Mouse (Mus musculus) monocyte, adult 2 months (primary cell): ENCODE results near the gene Sclt1.

Experiments
- DNase-seq, 2 experiments: peaks; one replicate each; pipeline ENCODE4 v3.0.0; 2022; ENCODE audit warnings: low spot score in 2 of 2, low read depth in 1 of 2

Gene Sclt1

GRCm38 (mm10) chr3:41587588-41587987 is 154.7 kb downstream of the Sclt1 start:
- no peak for DNase-seq

DNA sequence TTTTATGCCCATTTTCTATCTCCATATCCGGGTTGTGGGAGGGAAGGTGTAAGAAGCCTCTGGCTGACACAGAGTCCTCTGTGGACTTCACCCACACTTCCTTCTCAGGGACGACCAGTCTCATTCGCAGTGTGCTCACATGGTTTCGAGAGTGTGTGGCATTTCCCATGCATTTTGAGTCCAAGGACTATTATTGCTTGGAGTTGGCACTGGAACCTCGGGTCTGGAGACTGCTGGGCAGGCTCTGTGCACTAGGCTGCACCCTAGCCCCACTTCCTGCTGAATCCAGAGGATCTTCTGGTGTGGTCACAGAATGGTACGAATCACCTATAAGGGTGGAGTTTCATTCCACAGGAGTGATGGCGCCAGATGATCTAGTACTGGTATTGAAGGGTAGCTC is 155.4 kb downstream of the Sclt1 start:
- no peak for DNase-seq

- no peak for DNase-seq
Measured at GRCm38 (mm10) chr3:41586330-41586729, 156.0 kb downstream of the Sclt1 start.

DNA sequence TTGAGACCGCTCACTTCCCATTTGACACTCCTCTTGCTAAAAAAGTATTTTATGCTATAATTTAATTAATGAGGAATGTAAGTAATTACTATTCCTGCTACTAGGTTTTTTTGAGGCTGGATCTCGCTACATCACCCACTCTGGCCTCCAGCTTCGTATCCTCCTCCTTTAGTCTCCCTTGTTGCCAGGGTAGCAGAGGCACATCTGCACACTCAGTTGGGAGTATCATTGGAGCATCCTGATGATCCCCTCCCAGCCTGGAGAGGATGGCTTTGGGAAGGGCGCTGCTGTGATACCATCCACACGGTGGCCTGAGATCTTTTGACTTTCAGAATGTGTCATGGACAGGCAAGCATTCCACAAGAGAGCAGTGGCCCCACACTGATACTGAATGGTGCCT is 156.8 kb downstream of the Sclt1 start:
- no peak for DNase-seq

DNA sequence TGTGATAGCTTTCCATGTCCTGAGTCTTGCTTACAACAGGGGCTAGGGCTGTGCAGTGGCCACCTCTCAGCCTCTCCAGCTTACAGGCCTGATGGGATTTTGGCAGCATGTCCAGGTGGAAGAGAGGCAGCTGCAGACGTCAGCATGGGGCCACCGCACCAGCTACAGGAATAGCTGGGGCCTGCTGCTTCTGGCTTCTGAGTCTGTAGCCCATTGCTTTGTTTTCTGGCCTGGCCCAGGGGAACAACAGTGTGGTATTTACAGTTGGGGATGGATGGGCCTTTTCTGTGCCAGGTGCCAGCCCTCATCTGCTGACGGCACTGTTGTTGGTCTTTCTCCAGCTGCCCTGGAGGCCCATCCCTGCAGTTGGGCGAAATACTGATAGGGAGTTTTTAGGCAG is 158.7 kb downstream of the Sclt1 start:
- DNase-seq = no peak

DNA sequence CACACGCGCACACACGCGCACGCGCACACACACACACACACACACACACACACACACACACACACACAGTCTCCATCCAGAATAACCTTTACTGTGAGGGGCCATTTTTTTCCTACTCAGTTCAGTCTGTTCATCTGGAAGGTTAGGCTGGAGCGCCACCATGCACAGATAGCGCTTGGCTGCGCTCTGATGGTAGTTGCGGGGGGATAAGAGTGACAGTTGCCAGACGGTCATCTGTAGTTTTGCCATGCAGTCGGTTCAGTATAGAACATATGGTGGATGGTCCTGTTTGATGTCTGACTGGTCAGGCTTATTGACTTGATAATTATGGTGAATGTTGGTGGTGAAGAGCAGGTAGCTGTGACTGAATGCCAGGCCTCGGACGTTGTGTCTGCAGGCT is 159.2 kb downstream of the Sclt1 start:
- DNase-seq = no peak

- no peak for DNase-seq
Measured at GRCm38 (mm10) chr3:41582256-41582655, 160.1 kb downstream of the Sclt1 start.

DNA sequence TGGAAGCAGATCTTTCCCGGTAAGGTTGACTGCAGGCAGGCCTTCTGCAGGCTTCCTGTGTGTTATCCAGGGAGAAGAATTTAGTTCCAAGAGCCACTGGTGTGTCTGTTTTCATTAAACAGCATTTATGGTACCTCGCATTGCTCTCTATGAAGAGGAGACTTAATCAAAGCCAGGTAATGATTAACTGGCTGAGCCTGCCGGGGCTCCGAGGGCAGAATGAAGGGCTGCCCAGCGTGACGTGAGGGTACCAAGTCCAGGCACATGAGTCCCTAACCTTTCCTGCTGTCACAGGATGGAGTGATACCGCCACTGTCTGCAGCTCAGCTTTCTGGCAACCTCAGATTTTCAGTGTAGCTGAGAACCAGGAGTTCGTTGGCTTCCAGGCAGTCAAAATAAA is 160.9 kb downstream of the Sclt1 start:
- no peak for DNase-seq

DNA sequence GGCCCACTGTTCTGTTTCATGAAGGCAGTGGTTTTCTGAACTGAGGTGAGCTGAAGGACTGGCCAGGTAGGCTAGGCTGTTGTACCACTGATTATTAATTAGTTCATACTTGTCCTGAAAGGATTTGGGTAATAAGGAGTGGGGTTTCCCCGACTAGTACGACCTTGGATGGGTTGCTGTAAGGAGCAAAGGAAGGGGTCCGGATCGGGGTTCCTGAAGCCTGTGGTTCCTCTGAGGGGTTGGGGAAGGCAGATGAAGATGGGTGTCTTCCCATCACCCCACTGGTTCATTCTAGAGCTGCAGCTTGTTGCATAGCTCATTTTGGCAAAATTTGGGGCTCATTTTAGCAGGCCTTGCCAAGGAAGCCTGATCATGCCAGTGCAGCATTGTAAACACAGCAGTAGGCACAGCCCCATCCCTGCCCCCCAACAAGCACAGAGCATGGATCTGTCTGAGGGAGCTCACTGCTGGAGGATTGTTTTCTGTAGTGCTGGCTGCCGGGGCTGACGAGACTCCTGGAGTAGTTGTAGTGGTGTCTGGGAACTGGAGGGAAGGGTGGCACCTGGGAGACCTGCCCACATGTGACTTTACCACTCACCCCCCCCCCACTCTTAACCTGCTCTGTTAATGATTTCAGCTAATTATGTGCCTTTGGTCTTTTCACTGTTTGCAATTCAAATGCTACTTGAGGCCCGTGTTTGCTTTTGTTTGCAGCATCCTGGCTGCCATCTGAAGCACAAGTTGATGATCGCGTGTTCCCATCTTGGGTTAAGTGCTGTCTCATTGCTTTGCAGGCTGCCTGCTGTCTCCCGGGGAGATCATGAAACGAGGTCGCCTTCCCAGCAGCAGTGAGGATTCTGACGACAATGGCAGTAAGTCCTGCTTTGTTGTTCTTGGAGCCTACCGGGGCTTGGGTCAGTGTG is 161.7 kb downstream of the Sclt1 start:
- no peak for DNase-seq

DNA sequence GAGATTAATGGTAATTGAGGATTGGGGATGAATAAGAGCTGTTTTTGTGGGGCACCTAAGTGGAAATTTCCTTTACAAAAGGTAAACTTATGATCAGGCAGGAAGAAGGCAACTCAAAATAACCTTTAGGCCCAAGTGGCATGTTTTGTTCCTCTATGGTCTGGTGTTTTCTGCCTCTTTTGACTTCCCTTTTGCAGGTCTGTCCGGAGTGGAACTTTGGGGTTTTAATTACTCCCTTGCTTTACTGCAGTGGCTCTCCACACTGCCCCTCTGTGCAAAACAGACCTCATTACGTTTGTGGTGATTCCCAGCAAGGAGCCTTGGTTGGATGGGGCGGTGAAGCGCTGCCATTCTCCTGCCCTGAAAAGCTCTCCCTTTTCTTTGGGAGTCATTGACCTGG is 162.4 kb downstream of the Sclt1 start:
- no peak for DNase-seq

DNA sequence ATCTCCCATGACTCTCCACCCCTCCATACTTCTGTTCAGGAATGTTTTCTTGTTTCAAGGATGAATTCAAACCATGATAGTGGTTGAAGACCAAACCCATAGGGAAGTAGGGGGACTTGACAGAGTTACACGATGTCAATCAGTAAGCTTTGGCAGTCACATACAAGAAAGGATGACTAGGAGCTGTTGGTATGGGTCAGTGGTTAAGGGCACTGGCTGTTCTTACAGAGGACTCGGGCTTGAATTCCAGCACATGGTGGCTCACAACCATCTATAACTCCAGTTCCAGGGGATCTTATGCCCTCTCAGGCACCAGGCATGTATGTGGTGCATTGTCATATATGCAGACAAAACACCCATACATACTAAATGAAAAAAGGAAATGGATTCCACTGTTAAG is 165.1 kb downstream of the Sclt1 start:
- DNase-seq = no peak
